Mouse (Mus musculus) limb, embryonic 11.5 days (tissue): ENCODE results near the gene Evi5. TPM values are rescaled to one million over a fixed set of nuclear protein-coding genes. Genes with fewer than 3 reads are reported as not detected.
A peak's percentile ranks its signal among the peaks of the same experiment; 100 is the strongest.

Experiments used
- ATAC-seq: fragments of 200-750 bp; cut with Nextera tagmentation; 2 replicates; pipeline ENCODE4 v1.8.0; 2017; ENCODE audit warnings: low read depth; ENCODE audit not compliant: insufficient number of reproducible peaks, low FRiP score, low TSS enrichment
- DNase-seq: peaks from one replicate; pipeline ENCODE4 v3.0.0-alpha.2; 2015; ENCODE audit warnings: low spot score
- H3K27ac ChIP-seq: fragments of 300-500 bp; sonication (generic); replicated peaks from 2 replicates; pipeline ENCODE4 v1.5.1; 2014; ENCODE audit warnings: low read depth, mild to moderate bottlenecking, low read length
- H3K27me3 ChIP-seq: fragments of 300-500 bp; sonication (generic); 2 replicates; pipeline ENCODE4 v1.6.1; 2014; ENCODE audit warnings: mild to moderate bottlenecking, low read length, mixed read lengths; ENCODE audit not compliant: control insufficient read depth, insufficient read depth
- H3K36me3 ChIP-seq: fragments of 300-500 bp; sonication (generic); 2 replicates; pipeline ENCODE4 v1.6.1; 2014; ENCODE audit warnings: mild to moderate bottlenecking, low read length, moderate library complexity, mixed read lengths; ENCODE audit not compliant: control insufficient read depth, insufficient read depth
- H3K4me1 ChIP-seq: fragments of 300-500 bp; sonication (generic); 2 replicates; pipeline ENCODE4 v1.6.1; 2014; ENCODE audit warnings: low read length, mixed read lengths; ENCODE audit not compliant: control insufficient read depth, insufficient read depth
- H3K4me2 ChIP-seq: fragments of 300-500 bp; sonication (generic); 2 replicates; pipeline ENCODE4 v1.6.1; 2014; ENCODE audit warnings: low read depth, mild to moderate bottlenecking, moderate library complexity; ENCODE audit not compliant: severe bottlenecking
- H3K4me3 ChIP-seq: fragments of 300-500 bp; sonication (generic); 2 replicates; pipeline ENCODE4 v1.5.1; 2014; ENCODE audit warnings: low read depth, low read length
- H3K9ac ChIP-seq: fragments of 300-500 bp; sonication (generic); 2 replicates; pipeline ENCODE4 v1.6.1; 2014; ENCODE audit warnings: mild to moderate bottlenecking, low read length
- H3K9me3 ChIP-seq: fragments of 300-500 bp; sonication (generic); 2 replicates; pipeline ENCODE4 v1.6.1; 2016; ENCODE audit warnings: low read length; ENCODE audit not compliant: control insufficient read depth
- WGBS: fragments of 180-500 bp; shearing (Covaris S2); extraction: QIAGEN DNeasy Blood & Tissue Kit; methylation state at CpG from one replicate; pipeline ENCODE4 v1.1.7; 2014; 5-methylcytosine and 5-hydroxymethylcytosine counted together
- polyA plus RNA-seq: library from polyadenylated mRNA; unstranded; fragments of >200 nt; fragmentation: Nextera tagmentation; extraction: Ambion mirVana; gene quantifications from 2 replicates; pipeline ENCODE4 v1.2.1, GENCODE M21; 2014

Gene Evi5
- polyA plus RNA-seq, 1 experiment from 2014 or later, result 66.9 TPM

- Histone ChIP-seq H3K27me3 (no peaks in the 10 kb centered on the region), H3K4me2 (peak overlapping the region; percentile 43), H3K9ac (peak overlapping the region; percentile 78), H3K36me3 (no peaks in the 10 kb centered on the region), H3K9me3 (no peaks in the 10 kb centered on the region), H3K4me3 (peak overlapping the region; percentile 71), H3K27ac (peak overlapping the region; percentile 95), H3K4me1 (no peaks in the 10 kb centered on the region; the same call in none of the 2 replicates)
- DNase-seq (peak; percentile 77), ATAC-seq (peak; percentile 72)
- WGBS, result under 1% methylated on average over 67 of the region's 82 CpGs
These were observed 6.7 kb downstream of the Evi5 start for GRCm38 (mm10) chr5:107867970-107868904.

- Histone ChIP-seq H3K4me1 (no peaks in the 10 kb centered on the region; the same call in 1 of the 2 replicates), H3K4me2 (no peak overlapping the region), H3K27me3 (no peaks in the 10 kb centered on the region), H3K4me3 (no peak overlapping the region), H3K9me3 (no peaks in the 10 kb centered on the region), H3K9ac (no peak overlapping the region), H3K36me3 (no peaks in the 10 kb centered on the region), H3K27ac (no peak overlapping the region)
- DNase-seq (no peak), ATAC-seq (no peak)
- 82% methylated on average over 2 of the region's 2 CpGs for WGBS
These were observed 8.5 kb downstream of the Evi5 start for GRCm38 (mm10) chr5:107866127-107867126.

- Histone ChIP-seq H3K9ac (no peak overlapping the region), H3K4me2 (no peak overlapping the region), H3K9me3 (no peaks in the 10 kb centered on the region), H3K36me3 (no peaks in the 10 kb centered on the region), H3K4me3 (no peak overlapping the region), H3K27ac (no peak overlapping the region), H3K4me1 (no peaks in the 10 kb centered on the region; the same call in 1 of the 2 replicates), H3K27me3 (no peaks in the 10 kb centered on the region)
- no peak for DNase-seq
- 95% methylated on average over 3 of the region's 3 CpGs for WGBS
- no peak for ATAC-seq
These were observed 10.9 kb downstream of the Evi5 start for GRCm38 (mm10) chr5:107863971-107864370.

- no peak overlapping the region for H3K9ac ChIP-seq
- no peaks in the 10 kb centered on the region for H3K9me3 ChIP-seq
- H3K36me3 ChIP-seq, result no peaks in the 10 kb centered on the region
- H3K4me2 ChIP-seq, result no peak overlapping the region
- DNase-seq (no peak), ATAC-seq (no peak)
- H3K4me3 ChIP-seq, result no peak overlapping the region
- H3K27me3 ChIP-seq, result no peaks in the 10 kb centered on the region
- H3K27ac ChIP-seq, result no peak overlapping the region
- WGBS, result 48% methylated on average over 2 of the region's 2 CpGs
- H3K4me1 ChIP-seq, result no peaks in the 10 kb centered on the region
These were observed 15.9 kb downstream of the Evi5 start for GRCm38 (mm10) chr5:107858963-107859362.

- WGBS, result 96% methylated on average over 2 of the region's 2 CpGs
- no peak overlapping the region for H3K4me2 ChIP-seq
- no peak for DNase-seq
- H3K27ac ChIP-seq, result no peak overlapping the region
- H3K27me3 ChIP-seq, result no peaks in the 10 kb centered on the region
- H3K9ac ChIP-seq, result no peak overlapping the region
- no peaks in the 10 kb centered on the region for H3K9me3 ChIP-seq
- H3K4me3 ChIP-seq, result no peak overlapping the region
- no peaks in the 10 kb centered on the region for H3K36me3 ChIP-seq
- no peaks in the 10 kb centered on the region for H3K4me1 ChIP-seq
- no peak for ATAC-seq
These were observed 19.4 kb downstream of the Evi5 start for GRCm38 (mm10) chr5:107855546-107855945.

- WGBS, result 84% methylated on average over 3 of the region's 3 CpGs
- H3K27me3 ChIP-seq, result no peaks in the 10 kb centered on the region
- H3K9me3 ChIP-seq, result no peaks in the 10 kb centered on the region
- ATAC-seq (no peak), DNase-seq (no peak)
- no peak overlapping the region for H3K4me2 ChIP-seq
- H3K4me1 ChIP-seq, result no peaks in the 10 kb centered on the region
- no peaks in the 10 kb centered on the region for H3K36me3 ChIP-seq
- H3K4me3 ChIP-seq, result no peak overlapping the region
- H3K27ac ChIP-seq, result no peak overlapping the region
- no peak overlapping the region for H3K9ac ChIP-seq
These were observed 20.4 kb downstream of the Evi5 start for GRCm38 (mm10) chr5:107854556-107854955.

GRCm38 (mm10) chr5:107853807-107854206, 21.1 kb downstream of the Evi5 start:
- Histone ChIP-seq H3K4me1 (no peaks in the 10 kb centered on the region), H3K27me3 (no peaks in the 10 kb centered on the region), H3K9me3 (no peaks in the 10 kb centered on the region), H3K4me2 (no peak overlapping the region), H3K9ac (no peak overlapping the region), H3K4me3 (no peak overlapping the region), H3K36me3 (0 out of 2 replicates have a peak, but pooled peaks cover 1% of the 10 kb centered on the region), H3K27ac (no peak overlapping the region)
- WGBS, result 48% methylated on average over 6 of the region's 6 CpGs
- DNase-seq, result no peak
- ATAC-seq, result no peak

GRCm38 (mm10) chr5:107848964-107849363, 25.9 kb downstream of the Evi5 start:
- H3K27me3 ChIP-seq, result no peaks in the 10 kb centered on the region
- ATAC-seq (no peak), DNase-seq (no peak)

More at GRCm38 (mm10) chr5:107848964-107849363, 25.9 kb downstream of the Evi5 start:
- H3K27ac ChIP-seq, result no peak overlapping the region
- no peak overlapping the region for H3K4me2 ChIP-seq
- peaks cover 2% of the 10 kb centered on the region; the same call in 1 of the 2 replicates for H3K36me3 ChIP-seq
- no peak overlapping the region for H3K4me3 ChIP-seq
- H3K9me3 ChIP-seq, result no peaks in the 10 kb centered on the region
- H3K9ac ChIP-seq, result no peak overlapping the region
- WGBS, result 90% methylated on average over 4 of the region's 4 CpGs
- H3K4me1 ChIP-seq, result no peaks in the 10 kb centered on the region
